Mouse (Mus musculus): ENCODE data around the gene Serpina3i. TPM values are rescaled to one million over a fixed set of nuclear protein-coding genes. Genes with fewer than 3 reads are reported as not detected.

The Serpina3i gene
- polyA plus RNA-seq, 1 experiment = not detected

- no peak overlapping the region for H3K27ac ChIP-seq (ENCODE audit: control insufficient read depth, insufficient read depth, low read depth, low read length, poor library complexity)
- TF ChIP-seq CTCF (IDR thresholded peaks at IDR 0.05; ENCODE audit: control insufficient read depth, insufficient read depth, low read length) (no peak), POLR2A (IDR thresholded peaks at IDR 0.05; ENCODE audit: borderline replicate concordance, control insufficient read depth, low read depth, low read length) (no peak)
- WGBS = 86% methylated on average over 18 of the region's 18 CpGs
- no peak overlapping the region for H3K4me3 ChIP-seq (replicated peaks; ENCODE audit: control insufficient read depth, low read depth, low read length)
- H3K4me1 ChIP-seq (ENCODE audit: control insufficient read depth, insufficient read depth, low read length) = no peaks in the 10 kb centered on the region
These were observed 15.5 kb downstream of the Serpina3i start for GRCm38 (mm10) chr12:104278216-104279055.

- Histone ChIP-seq H3K27ac (ENCODE audit: control insufficient read depth, insufficient read depth, low read depth, low read length, poor library complexity) (no peak overlapping the region), H3K4me1 (ENCODE audit: control insufficient read depth, insufficient read depth, low read length) (no peaks in the 10 kb centered on the region), H3K4me3 (replicated peaks; ENCODE audit: control insufficient read depth, low read depth, low read length) (no peak overlapping the region)
- WGBS = 55% methylated on average over 3 of the region's 3 CpGs
- TF ChIP-seq POLR2A (IDR thresholded peaks at IDR 0.05; ENCODE audit: borderline replicate concordance, control insufficient read depth, low read depth, low read length) = no peak
- TF ChIP-seq CTCF (IDR thresholded peaks at IDR 0.05; ENCODE audit: control insufficient read depth, insufficient read depth, low read length) = no peak
These were observed 16.1 kb downstream of the Serpina3i start for GRCm38 (mm10) chr12:104279056-104279435.

GRCm38 (mm10) chr12:104283380-104283779, 20.5 kb downstream of the Serpina3i start:
- TF ChIP-seq POLR2A (IDR thresholded peaks at IDR 0.05; ENCODE audit: borderline replicate concordance, control insufficient read depth, low read depth, low read length) (no peak), CTCF (IDR thresholded peaks at IDR 0.05; ENCODE audit: control insufficient read depth, insufficient read depth, low read length) (no peak)
- no peak overlapping the region for H3K27ac ChIP-seq (ENCODE audit: control insufficient read depth, insufficient read depth, low read depth, low read length, poor library complexity)
- no peaks in the 10 kb centered on the region for H3K4me1 ChIP-seq (ENCODE audit: control insufficient read depth, insufficient read depth, low read length)
- 82% methylated on average over 11 of the region's 11 CpGs for WGBS
- H3K4me3 ChIP-seq (replicated peaks; ENCODE audit: control insufficient read depth, low read depth, low read length) = no peak overlapping the region

GRCm38 (mm10) chr12:104288336-104288735, 25.4 kb downstream of the Serpina3i start:
- Histone ChIP-seq H3K4me1 (ENCODE audit: control insufficient read depth, insufficient read depth, low read length) (no peaks in the 10 kb centered on the region), H3K4me3 (replicated peaks; ENCODE audit: control insufficient read depth, low read depth, low read length) (no peak overlapping the region), H3K27ac (ENCODE audit: control insufficient read depth, insufficient read depth, low read depth, low read length, poor library complexity) (no peak overlapping the region)
- no peak for TF ChIP-seq CTCF (IDR thresholded peaks at IDR 0.05; ENCODE audit: control insufficient read depth, insufficient read depth, low read length)
- TF ChIP-seq POLR2A (IDR thresholded peaks at IDR 0.05; ENCODE audit: borderline replicate concordance, control insufficient read depth, low read depth, low read length) = no peak

GRCm38 (mm10) chr12:104289872-104290271, 26.9 kb downstream of the Serpina3i start:
- H3K27ac ChIP-seq (ENCODE audit: control insufficient read depth, insufficient read depth, low read depth, low read length, poor library complexity) = no peak overlapping the region
- TF ChIP-seq CTCF (IDR thresholded peaks at IDR 0.05; ENCODE audit: control insufficient read depth, insufficient read depth, low read length) (no peak), POLR2A (IDR thresholded peaks at IDR 0.05; ENCODE audit: borderline replicate concordance, control insufficient read depth, low read depth, low read length) (no peak)
- no peak overlapping the region for H3K4me3 ChIP-seq (replicated peaks; ENCODE audit: control insufficient read depth, low read depth, low read length)
- H3K4me1 ChIP-seq (ENCODE audit: control insufficient read depth, insufficient read depth, low read length) = no peaks in the 10 kb centered on the region
- WGBS = 28% methylated on average over 4 of the region's 4 CpGs

- TF ChIP-seq CTCF (IDR thresholded peaks at IDR 0.05; ENCODE audit: control insufficient read depth, insufficient read depth, low read length) = no peak
- no peak for TF ChIP-seq POLR2A (IDR thresholded peaks at IDR 0.05; ENCODE audit: borderline replicate concordance, control insufficient read depth, low read depth, low read length)
- 79% methylated on average over 2 of the region's 2 CpGs for WGBS
- Histone ChIP-seq H3K27ac (ENCODE audit: control insufficient read depth, insufficient read depth, low read depth, low read length, poor library complexity) (no peak overlapping the region), H3K4me3 (replicated peaks; ENCODE audit: control insufficient read depth, low read depth, low read length) (no peak overlapping the region), H3K4me1 (ENCODE audit: control insufficient read depth, insufficient read depth, low read length) (no peaks in the 10 kb centered on the region)
These were observed 31.0 kb downstream of the Serpina3i start for GRCm38 (mm10) chr12:104293963-104294362.

- Histone ChIP-seq H3K27ac (ENCODE audit: control insufficient read depth, insufficient read depth, low read depth, low read length, poor library complexity) (no peak overlapping the region), H3K4me3 (replicated peaks; ENCODE audit: control insufficient read depth, low read depth, low read length) (no peak overlapping the region), H3K4me1 (ENCODE audit: control insufficient read depth, insufficient read depth, low read length) (no peaks in the 10 kb centered on the region)
- 86% methylated on average over 2 of the region's 2 CpGs for WGBS
- no peak for TF ChIP-seq CTCF (IDR thresholded peaks at IDR 0.05; ENCODE audit: control insufficient read depth, insufficient read depth, low read length)
- TF ChIP-seq POLR2A (IDR thresholded peaks at IDR 0.05; ENCODE audit: borderline replicate concordance, control insufficient read depth, low read depth, low read length) = no peak
These were observed 35.1 kb downstream of the Serpina3i start for GRCm38 (mm10) chr12:104298049-104298448.

GRCm38 (mm10) chr12:104305991-104306390, 43.1 kb downstream of the Serpina3i start:
- Histone ChIP-seq H3K4me3 (replicated peaks; ENCODE audit: control insufficient read depth, low read depth, low read length) (no peak overlapping the region), H3K27ac (ENCODE audit: control insufficient read depth, insufficient read depth, low read depth, low read length, poor library complexity) (no peak overlapping the region), H3K4me1 (ENCODE audit: control insufficient read depth, insufficient read depth, low read length) (no peaks in the 10 kb centered on the region)
- TF ChIP-seq CTCF (IDR thresholded peaks at IDR 0.05; ENCODE audit: control insufficient read depth, insufficient read depth, low read length) = no peak
- TF ChIP-seq POLR2A (IDR thresholded peaks at IDR 0.05; ENCODE audit: borderline replicate concordance, control insufficient read depth, low read depth, low read length) = no peak
- 74% methylated on average over 4 of the region's 4 CpGs for WGBS
